In genomic region chr17:32142907-32143854, GRCm38 (mm10) we compare ENCODE assay signal across 9 mouse cellular contexts. TPM values are rescaled to one million over a fixed set of nuclear protein-coding genes. Genes with fewer than 3 reads are reported as not detected.
DNase-seq lines count a peak whose midpoint lies in the region; ATAC-seq and TF ChIP-seq lines count a peak whose summit lies in the region.
"Had no signal": no experiment of that assay in that cellular context is flagged by ENCODE, and none has a peak within 500 bp of the region (broad histone marks: within the 10 kb centered on the region; RNA-seq: fewer than 3 reads in every experiment).

No protein-coding gene starts in this region.

- no peak overlapping the region for H3K27ac ChIP-seq in ES-Bruce4 (ENCODE audit: insufficient read depth, low read length)
- no peak overlapping the region for H3K27ac ChIP-seq in forebrain, embryonic 14.5 days (ENCODE audit: low read depth, low read length)
- H3K27ac ChIP-seq in neural tube, embryonic 15.5 days (replicated peaks), result no peak overlapping the region; the same call in 1 of the 2 replicates
- H3K27ac ChIP-seq: macrophage had no signal

- TF ChIP-seq CTCF in ES-Bruce4 (IDR thresholded peaks at IDR 0.05; ENCODE audit: low read depth, low read length), result peak; percentile 81

- ATAC-seq in cerebellum, adult (ENCODE audit: insufficient number of reproducible peaks, low FRiP score, low TSS enrichment), result peak; percentile 56; the same call in 1 of the 2 replicates
- ATAC-seq in forebrain, embryonic 14.5 days, result peak; percentile 73
- ATAC-seq in neural tube, embryonic 15.5 days (ENCODE audit: low FRiP score), result peak; percentile 53; the same call in 1 of the 2 replicates

- peak overlapping the region; percentile 47 for H3K4me2 ChIP-seq in forebrain, embryonic 14.5 days (ENCODE audit: low read length)
- peak overlapping the region; percentile 61 for H3K4me2 ChIP-seq in neural tube, embryonic 15.5 days

- H3K27me3 ChIP-seq in ES-Bruce4 (ENCODE audit: control insufficient read depth, insufficient read depth, low read length, poor library complexity, severe bottlenecking), result no peaks in the 10 kb centered on the region
- no peaks in the 10 kb centered on the region for H3K27me3 ChIP-seq in forebrain, embryonic 14.5 days (replicated peaks; ENCODE audit: control insufficient read depth, insufficient read depth, low read length)
- H3K27me3 ChIP-seq in neural tube, embryonic 15.5 days (replicated peaks), result no peaks in the 10 kb centered on the region

- H3K9me3 ChIP-seq in ES-Bruce4 (replicated peaks; ENCODE audit: control insufficient read depth, insufficient read depth, low read length, poor library complexity, severe bottlenecking), result 0 out of 2 replicates have a peak, but pooled peaks cover 3% of the 10 kb centered on the region
- no peaks in the 10 kb centered on the region for H3K9me3 ChIP-seq in forebrain, embryonic 14.5 days (replicated peaks; ENCODE audit: control insufficient read depth, low read length)
- no peaks in the 10 kb centered on the region for H3K9me3 ChIP-seq in neural tube, embryonic 15.5 days (replicated peaks)

- 26% methylated on average over 39 of the region's 39 CpGs for WGBS in forebrain, embryonic 14.5 days
- WGBS in neural tube, embryonic 15.5 days, result 21% methylated on average over 39 of the region's 39 CpGs

- H3K36me3 ChIP-seq in ES-Bruce4 (ENCODE audit: control insufficient read depth, insufficient read depth, low read length, poor library complexity, severe bottlenecking), result peaks cover 9% of the 10 kb centered on the region
- H3K36me3 ChIP-seq in forebrain, embryonic 14.5 days (ENCODE audit: control insufficient read depth, insufficient read depth, low read length), result peaks cover 53% of the 10 kb centered on the region
- peaks cover 5% of the 10 kb centered on the region; the same call in 1 of the 2 replicates for H3K36me3 ChIP-seq in neural tube, embryonic 15.5 days

- H3K4me1 ChIP-seq in ES-Bruce4 (ENCODE audit: control insufficient read depth, insufficient read depth, low read length), result no peaks in the 10 kb centered on the region
- H3K4me1 ChIP-seq in forebrain, embryonic 14.5 days (ENCODE audit: control insufficient read depth, insufficient read depth, low read length), result no peaks in the 10 kb centered on the region
- H3K4me1 ChIP-seq in neural tube, embryonic 15.5 days, result peaks cover 7% of the 10 kb centered on the region

- intact Hi-C loops in heart, postnatal 14 days (cut with DNase I), result loop anchor here (1.0 to 5.0 kb wide), 2 partner anchors 67 to 349 kb away; no protein-coding TSS in a partner anchor

- peak overlapping the region; percentile 36 for H3K4me3 ChIP-seq in ES-Bruce4 (ENCODE audit: low read depth, low read length)
- H3K4me3 ChIP-seq in forebrain, embryonic 14.5 days (ENCODE audit: low read depth, low read length), result peak overlapping the region; percentile 16
- peak overlapping the region; percentile 40 for H3K4me3 ChIP-seq in neural tube, embryonic 15.5 days (replicated peaks)

- TF ChIP-seq POLR2A in ES-Bruce4 (IDR thresholded peaks at IDR 0.05; ENCODE audit: insufficient read depth, low read length), result no peak

- peak; percentile 84 for DNase-seq in forebrain, embryonic 14.5 days (ENCODE audit: low spot score)
- DNase-seq in heart, postnatal 14 days, result peak; percentile 88 to 95
- peak; percentile 82 for DNase-seq in layer of hippocampus, adult 11-12 months (ENCODE audit: low spot score)
- DNase-seq in lung, adult 18-20 months, result peak; percentile 77 to 83
- peak; percentile 58 to 63 for DNase-seq in thymus, adult 18-20 months

- TF ChIP-seq EP300 in ES-Bruce4 (IDR thresholded peaks at IDR 0.05; ENCODE audit: insufficient read depth, low read depth, low read length), result 0 out of 2 replicates have a peak, but pooled peaks have one; percentile 45

- H3K9ac ChIP-seq in ES-Bruce4 (ENCODE audit: low read depth, poor library complexity, severe bottlenecking), result no peak overlapping the region
- peak overlapping the region; percentile 45 for H3K9ac ChIP-seq in forebrain, embryonic 14.5 days (ENCODE audit: low read length)
- peak overlapping the region; percentile 55 for H3K9ac ChIP-seq in neural tube, embryonic 15.5 days (replicated peaks)

RNA-seq across cellular contexts. Expression of gene Notch3, which starts 23.5 kb away (rescaled TPM):
- polyA plus RNA-seq in ES-Bruce4 (2011; ENCODE audit: insufficient read depth, insufficient read length, low read depth, missing spikeins), result 75.6 and 83.8 TPM in 2 replicates
- 5.6 and 6.0 TPM in 2 replicates for polyA plus RNA-seq in forebrain, embryonic 14.5 days (2014; fragmentation: Nextera tagmentation; extraction: Ambion mirVana)
- 10 to 100 TPM; 43.3 to 44.2 TPM for total RNA-seq in heart, postnatal 14 days (2021)
- polyA plus RNA-seq in neural tube, embryonic 15.5 days (2015; fragmentation: Nextera tagmentation; extraction: Ambion mirVana), result 6.1 and 9.2 TPM in 2 replicates
- polyA plus RNA-seq: macrophage had no signal

RNA-seq across cellular contexts. Expression of gene Ephx3, which starts 46.2 kb away (rescaled TPM):
- 0.76 and 1.3 TPM in 2 replicates for polyA plus RNA-seq in ES-Bruce4 (2011; ENCODE audit: insufficient read depth, insufficient read length, low read depth, missing spikeins)
- not detected in 2 replicates for polyA plus RNA-seq in forebrain, embryonic 14.5 days (2014; fragmentation: Nextera tagmentation; extraction: Ambion mirVana)
- total RNA-seq in heart, postnatal 14 days (2021), result under 1 TPM; 0.88 to 0.95 TPM
- 0.24 and 0.60 TPM in 2 replicates for polyA plus RNA-seq in neural tube, embryonic 15.5 days (2015; fragmentation: Nextera tagmentation; extraction: Ambion mirVana)
- polyA plus RNA-seq: macrophage had no signal
